Mouse (Mus musculus) thymus, adult 2 months (tissue): ENCODE measurements at regions not wholly inside any gene's neighbourhood (a gene's known extent, or its start where the extent isn't known, plus 50 kb on each side); places are given as distances from the start of the nearest gene placed in this dataset.

Source experiments
- CTCF ChIP-seq: fragments of 200-500 bp; IDR thresholded peaks from 2 replicates; pipeline ENCODE4 v1.5.1; 2012; ENCODE audit warnings: mild to moderate bottlenecking, control low read depth, low read length, moderate library complexity, borderline replicate concordance; ENCODE audit not compliant: control insufficient read depth, poor library complexity, insufficient read depth; ENCODE audit errors: extremely low read depth
- POLR2A ChIP-seq: fragments of 200-500 bp; IDR thresholded peaks from 2 replicates; pipeline ENCODE4 v1.6.1; 2012; ENCODE audit warnings: mild to moderate bottlenecking, low read length, control low read depth, moderate library complexity; ENCODE audit not compliant: control insufficient read depth, poor library complexity, insufficient read depth; ENCODE audit errors: extremely low read depth

GRCm38 (mm10) chr10:117925186-117925585 is 79.4 kb upstream of the Rap1b start:
- TF ChIP-seq POLR2A (no peak), CTCF (no peak)
